Mouse (Mus musculus) stomach, embryonic 14.5 days (tissue): Measurements from ENCODE around the gene Zbtb49. TPM values are rescaled to one million over a fixed set of nuclear protein-coding genes. Genes with fewer than 3 reads are reported as not detected.

Source experiments
- ATAC-seq: fragments of 200-750 bp; cut with Nextera tagmentation; 2 replicates; pipeline ENCODE4 v1.8.0; 2017; ENCODE audit warnings: low read depth, moderate TSS enrichment; ENCODE audit not compliant: insufficient number of reproducible peaks, insufficient read depth, low FRiP score
- H3K27ac ChIP-seq: fragments of 300-500 bp; sonication (generic); 2 replicates; pipeline ENCODE4 v1.5.1; 2014; ENCODE audit warnings: mild to moderate bottlenecking, low read length, moderate library complexity, mixed read lengths
- H3K27me3 ChIP-seq: fragments of 300-500 bp; sonication (generic); 2 replicates; pipeline ENCODE4 v1.6.1; 2014; ENCODE audit warnings: low read length, control low read depth, mixed read lengths; ENCODE audit not compliant: control insufficient read depth, insufficient read depth
- H3K36me3 ChIP-seq: fragments of 300-500 bp; sonication (generic); 2 replicates; pipeline ENCODE4 v1.6.1; 2014; ENCODE audit warnings: mild to moderate bottlenecking, control low read depth, low read length, moderate library complexity, mixed read lengths; ENCODE audit not compliant: control insufficient read depth, insufficient read depth
- H3K4me1 ChIP-seq: fragments of 300-500 bp; sonication (generic); 2 replicates; pipeline ENCODE4 v1.6.1; 2014; ENCODE audit warnings: low read length, control low read depth, mixed read lengths; ENCODE audit not compliant: control insufficient read depth, insufficient read depth
- H3K4me2 ChIP-seq: fragments of 300-500 bp; sonication (generic); replicated peaks from 2 replicates; pipeline ENCODE4 v1.6.1; 2014; ENCODE audit warnings: low read depth, low read length, control low read depth
- H3K4me3 ChIP-seq: fragments of 300-500 bp; sonication (generic); 2 replicates; pipeline ENCODE4 v1.5.1; 2014; ENCODE audit warnings: low read depth, low read length, control low read depth
- H3K9ac ChIP-seq: fragments of 300-500 bp; sonication (generic); replicated peaks from 2 replicates; pipeline ENCODE4 v1.6.1; 2014; ENCODE audit warnings: low read depth, mild to moderate bottlenecking, control low read depth, low read length, moderate library complexity, mixed read lengths
- H3K9me3 ChIP-seq: fragments of 300-500 bp; sonication (generic); 2 replicates; pipeline ENCODE4 v1.6.1; 2016; ENCODE audit warnings: low read depth, low read length, control low read depth; ENCODE audit not compliant: control insufficient read depth
- WGBS: fragments of 180-500 bp; shearing (Covaris S2); extraction: QIAGEN DNeasy Blood & Tissue Kit; methylation state at CpG from one replicate; pipeline ENCODE4 v1.1.7; 2014; 5-methylcytosine and 5-hydroxymethylcytosine counted together
- polyA plus RNA-seq: library from polyadenylated mRNA; unstranded; fragments of >200 nt; fragmentation: Nextera tagmentation; extraction: Ambion mirVana; gene quantifications from 2 replicates; pipeline ENCODE4 v1.2.1, GENCODE M21; 2014

Gene Zbtb49
- polyA plus RNA-seq, 1 experiment from 2014 or later, result 13.9 TPM

DNA sequence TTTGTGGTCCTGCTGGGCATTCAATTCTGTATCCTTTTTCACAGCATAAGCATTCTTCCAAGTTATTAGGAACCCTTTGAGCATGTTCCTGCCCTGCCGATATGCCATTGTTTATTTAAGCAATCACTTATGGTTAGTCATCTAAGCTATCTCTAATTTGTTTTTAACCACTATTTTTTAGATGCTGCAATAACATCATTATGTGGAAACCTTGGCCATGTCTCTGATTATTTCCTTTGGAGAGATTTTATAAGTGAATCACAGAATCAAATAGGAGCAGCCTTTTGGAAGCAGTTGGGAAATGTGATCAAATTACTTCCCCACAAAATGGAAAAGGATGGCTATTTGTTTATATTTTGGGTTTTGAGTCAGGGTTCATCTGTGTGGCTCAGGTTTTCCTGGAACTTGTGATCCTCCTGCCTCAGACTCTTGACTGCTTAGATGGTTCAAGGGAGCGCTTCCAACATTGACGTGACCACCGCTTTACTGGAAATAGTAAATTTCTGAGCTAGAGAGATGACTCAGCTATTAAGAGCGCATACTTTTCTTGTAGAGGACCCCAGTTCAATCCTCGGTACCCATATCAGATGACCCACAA is 35.5 kb downstream of the Zbtb49 start:
- H3K27ac ChIP-seq, result no peak overlapping the region
- ATAC-seq, result no peak
- H3K4me2 ChIP-seq, result no peak overlapping the region
- no peak overlapping the region for H3K9ac ChIP-seq
- no peaks in the 10 kb centered on the region for H3K27me3 ChIP-seq
- WGBS, result 73% methylated on average over 6 of the region's 6 CpGs
- H3K4me1 ChIP-seq, result no peaks in the 10 kb centered on the region
- no peaks in the 10 kb centered on the region for H3K36me3 ChIP-seq
- H3K9me3 ChIP-seq, result no peaks in the 10 kb centered on the region
- no peak overlapping the region for H3K4me3 ChIP-seq

DNA sequence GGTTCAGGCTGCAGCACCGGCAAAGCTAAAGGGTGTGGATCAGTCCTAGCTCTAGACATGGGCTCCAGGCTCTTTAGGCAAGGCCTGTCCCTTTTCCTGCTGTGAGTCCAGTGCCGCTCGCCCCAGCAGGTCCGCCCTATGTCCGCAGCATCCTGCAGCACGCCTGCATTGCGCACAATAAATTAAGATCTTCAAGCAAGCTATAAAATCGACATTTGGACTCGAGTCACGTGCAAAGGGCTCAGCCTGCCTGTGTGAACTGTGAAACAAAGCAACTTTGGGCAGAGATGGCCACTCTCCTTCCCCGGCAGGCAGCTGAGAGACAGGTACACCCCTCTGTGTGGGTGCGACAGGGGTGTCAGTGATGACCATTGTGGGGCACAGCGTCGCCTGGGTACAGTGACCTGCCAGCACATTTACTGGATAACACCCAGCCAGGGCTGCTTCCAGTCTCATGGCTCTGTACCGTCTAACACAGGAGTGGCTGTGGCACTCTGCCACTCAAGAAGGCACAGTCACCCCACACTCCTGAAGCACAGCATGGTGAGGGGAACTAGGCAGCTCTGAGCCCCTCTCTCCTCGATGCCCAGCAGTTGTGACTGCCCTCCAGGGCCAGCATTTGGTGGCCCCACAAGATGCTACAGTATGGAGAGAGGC is 45.9 kb downstream of the Zbtb49 start:
- H3K36me3 ChIP-seq, result no peaks in the 10 kb centered on the region
- ATAC-seq, result no peak
- H3K4me1 ChIP-seq, result no peaks in the 10 kb centered on the region
- H3K9me3 ChIP-seq, result no peaks in the 10 kb centered on the region
- no peak overlapping the region for H3K27ac ChIP-seq
- H3K9ac ChIP-seq, result no peak overlapping the region
- H3K4me3 ChIP-seq, result no peak overlapping the region
- WGBS, result 81% methylated on average over 16 of the region's 16 CpGs
- H3K27me3 ChIP-seq, result no peaks in the 10 kb centered on the region
- H3K4me2 ChIP-seq, result no peak overlapping the region

DNA sequence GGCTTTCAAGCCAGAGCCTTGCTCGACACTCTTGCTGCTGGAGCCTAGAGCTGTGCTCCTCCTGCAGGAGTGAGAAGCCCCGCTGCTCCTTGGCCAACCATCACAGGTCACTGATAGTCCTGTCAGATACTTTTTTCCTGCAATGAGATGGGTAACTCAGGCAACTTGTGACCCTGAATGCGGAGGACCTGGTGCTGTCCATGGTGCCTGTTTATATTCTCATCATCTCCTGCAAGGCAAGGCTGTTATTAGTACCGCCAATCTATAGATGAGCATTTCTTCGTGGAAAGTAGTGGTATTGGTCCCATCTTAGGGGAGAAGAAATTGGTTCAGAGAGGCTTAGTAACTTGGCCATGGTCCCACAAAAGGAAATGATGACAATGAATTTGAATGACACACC is 46.5 kb downstream of the Zbtb49 start:
- H3K36me3 ChIP-seq, result no peaks in the 10 kb centered on the region
- H3K4me3 ChIP-seq, result no peak overlapping the region
- H3K27me3 ChIP-seq, result no peaks in the 10 kb centered on the region
- no peaks in the 10 kb centered on the region for H3K9me3 ChIP-seq
- no peak for ATAC-seq
- H3K4me1 ChIP-seq, result no peaks in the 10 kb centered on the region
- H3K9ac ChIP-seq, result no peak overlapping the region
- H3K27ac ChIP-seq, result no peak overlapping the region
- WGBS, result 47% methylated on average over 5 of the region's 5 CpGs
- no peak overlapping the region for H3K4me2 ChIP-seq

DNA sequence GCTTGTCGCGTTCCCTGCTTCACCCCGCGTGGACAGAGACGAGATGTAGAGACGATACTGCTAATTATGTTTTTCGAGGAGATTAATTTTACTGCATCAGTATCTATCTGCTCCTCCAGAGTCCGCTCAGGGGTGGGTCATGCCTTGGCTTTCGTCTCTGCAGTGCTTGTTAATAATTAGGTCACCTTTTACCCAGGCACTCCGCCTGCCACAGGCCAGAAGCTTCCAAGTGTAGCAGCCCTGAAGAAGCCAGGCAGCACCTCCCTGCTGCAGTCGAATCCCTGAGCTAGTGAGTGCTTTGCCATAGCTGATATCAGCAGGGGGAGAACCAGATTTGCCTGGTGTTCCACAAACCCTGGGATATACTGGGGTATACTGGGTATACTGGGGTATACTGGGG is 51.8 kb downstream of the Zbtb49 start:
- no peak overlapping the region for H3K27ac ChIP-seq
- H3K36me3 ChIP-seq, result no peaks in the 10 kb centered on the region
- H3K4me3 ChIP-seq, result no peak overlapping the region

DNA sequence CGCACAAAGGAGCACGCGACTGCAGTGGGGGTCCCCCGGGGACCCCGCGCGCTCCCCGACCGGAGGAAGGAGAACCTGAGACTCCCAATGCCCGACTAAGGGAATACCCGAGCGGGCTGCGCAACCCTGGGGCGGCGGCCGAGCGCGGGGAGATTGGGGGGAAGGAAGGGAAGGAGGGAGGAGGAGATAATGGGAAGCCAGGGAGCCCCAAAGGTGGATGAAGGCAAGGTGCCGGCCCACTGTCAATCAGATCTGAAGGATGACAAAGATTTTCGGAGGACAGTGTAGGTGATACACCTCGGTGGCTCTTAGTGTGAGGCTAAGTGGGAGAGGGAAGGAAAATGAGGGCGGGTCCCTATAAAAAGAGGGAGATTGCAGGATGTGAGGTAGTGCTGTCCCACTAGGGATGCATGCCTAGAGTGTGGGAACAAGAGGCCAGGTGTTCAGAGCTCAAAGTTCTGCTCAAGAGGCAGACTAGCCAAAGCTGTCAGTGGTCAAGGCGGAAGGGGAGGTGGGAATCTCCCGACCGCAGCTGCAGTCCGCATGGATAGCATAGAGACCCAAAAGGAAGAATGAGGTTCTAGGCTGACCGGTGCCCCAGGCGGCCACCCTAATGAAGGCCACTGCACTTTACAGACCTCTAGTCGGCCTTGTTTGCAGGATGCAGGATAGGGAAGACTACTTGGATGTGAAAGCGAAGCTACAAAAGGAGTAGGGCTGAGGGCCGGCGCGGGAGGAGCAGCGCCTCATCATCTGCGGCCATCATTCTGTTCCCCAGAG is 60.4 kb downstream of the Zbtb49 start, which contains the start of gene Nsg1:
Gene Nsg1, minus strand, starts transcription at position 274 of the 780 bp plus-strand sequence.
- peak within 1 kb of the TSS; percentile 77 for H3K4me3 ChIP-seq
- WGBS, result 12% methylated on average over 35 of the region's 35 CpGs
- no peaks in the 10 kb centered on the region for H3K9me3 ChIP-seq
- H3K27ac ChIP-seq, result peak within 1 kb of the TSS; percentile 4; the same call in 1 of the 2 replicates
- no peak for ATAC-seq
- H3K4me2 ChIP-seq, result peak within 1 kb of the TSS; percentile 73
- 0 out of 2 replicates have a peak, but pooled peaks cover 2% of the 10 kb centered on the region for H3K27me3 ChIP-seq
- 0 out of 2 replicates have a peak, but pooled peaks cover 4% of the 10 kb centered on the region for H3K4me1 ChIP-seq
- H3K9ac ChIP-seq, result peak within 1 kb of the TSS; percentile 58
- peaks cover 5% of the 10 kb centered on the region; the same call in 1 of the 2 replicates for H3K36me3 ChIP-seq

More for the DNA sequence above, 51.8 kb downstream of the Zbtb49 start:
- Histone ChIP-seq H3K4me2 (no peak overlapping the region), H3K9ac (no peak overlapping the region), H3K9me3 (no peaks in the 10 kb centered on the region), H3K27me3 (no peaks in the 10 kb centered on the region), H3K4me1 (no peaks in the 10 kb centered on the region)
- 69% methylated on average over 11 of the region's 11 CpGs for whole genome bisulfite sequencing
- no peak for ATAC-seq

DNA sequence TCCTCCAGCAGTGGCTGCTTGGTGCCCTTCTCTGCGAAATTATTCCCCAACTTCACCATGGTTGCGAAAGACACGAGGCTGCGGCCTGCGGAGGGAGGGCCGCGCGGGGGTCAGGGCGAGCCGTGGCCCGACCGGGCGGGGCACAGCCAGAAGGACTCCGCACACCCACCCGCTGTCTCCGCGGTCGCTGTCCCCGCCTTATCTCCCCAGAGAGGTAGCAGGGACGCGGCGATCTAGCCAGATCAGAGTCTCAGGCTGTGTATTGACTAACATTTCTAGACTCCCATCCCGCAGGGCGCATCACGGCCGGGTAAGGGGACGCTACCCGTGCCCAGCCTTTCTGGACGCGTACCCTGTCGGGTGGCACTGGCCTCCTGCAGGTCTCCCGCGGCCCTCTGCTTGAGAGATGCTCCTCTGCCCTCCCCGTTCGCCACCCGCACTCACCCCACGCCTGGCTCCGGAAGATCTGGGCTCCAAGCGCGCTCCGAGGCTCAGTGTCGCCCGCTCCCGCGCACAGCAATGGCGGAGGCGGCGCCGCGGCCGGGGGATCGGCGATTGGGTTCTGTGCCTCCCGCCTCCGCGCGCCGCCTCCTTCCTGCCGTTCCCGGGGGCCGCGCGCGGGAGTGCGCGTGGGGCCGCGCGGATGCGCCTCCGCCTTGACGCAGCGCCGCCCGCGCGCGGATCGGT is 61.2 kb downstream of the Zbtb49 start:
- H3K36me3 ChIP-seq, result peaks cover 13% of the 10 kb centered on the region
- H3K4me3 ChIP-seq, result peak overlapping the region; percentile 77
- peak; percentile 78; the same call in 1 of the 2 replicates for ATAC-seq
- 0 out of 2 replicates have a peak, but pooled peaks cover 2% of the 10 kb centered on the region for H3K27me3 ChIP-seq
- no peaks in the 10 kb centered on the region for H3K9me3 ChIP-seq
- WGBS, result under 1% methylated on average over 78 of the region's 79 CpGs
- H3K27ac ChIP-seq, result peak overlapping the region; percentile 4; the same call in 1 of the 2 replicates
- peak overlapping the region; percentile 58 for H3K9ac ChIP-seq
- 0 out of 2 replicates have a peak, but pooled peaks cover 4% of the 10 kb centered on the region for H3K4me1 ChIP-seq
- peak overlapping the region; percentile 73 for H3K4me2 ChIP-seq

DNA sequence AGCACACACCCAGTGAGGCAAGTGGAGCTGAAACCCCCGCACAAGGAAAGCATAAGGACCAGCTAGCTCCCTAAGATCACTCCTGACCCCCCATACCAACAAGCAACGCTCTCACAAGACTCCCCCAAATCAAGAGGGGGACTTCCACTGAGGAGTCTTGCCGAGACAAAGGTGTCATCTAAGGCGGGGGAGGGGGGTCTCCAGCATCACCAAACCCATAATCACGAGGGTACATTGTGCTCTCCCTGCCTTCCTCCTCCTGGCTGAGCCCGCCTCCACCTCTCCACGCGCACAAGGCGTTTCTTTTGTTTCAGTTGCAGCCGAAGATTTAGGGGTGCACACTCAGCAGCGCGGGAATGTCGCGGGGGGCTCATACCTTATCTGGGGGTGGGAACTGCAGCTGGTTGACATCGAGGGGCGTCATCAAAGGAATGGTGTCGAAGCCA is 61.7 kb downstream of the Zbtb49 start:
- ATAC-seq, result peak; percentile 12; the same call in 1 of the 2 replicates
- Histone ChIP-seq H3K36me3 (peaks cover 14% of the 10 kb centered on the region), H3K4me3 (peak overlapping the region; percentile 77), H3K9ac (peak overlapping the region; percentile 58), H3K27ac (no peak overlapping the region), H3K27me3 (0 out of 2 replicates have a peak, but pooled peaks cover 2% of the 10 kb centered on the region), H3K9me3 (no peaks in the 10 kb centered on the region), H3K4me1 (0 out of 2 replicates have a peak, but pooled peaks cover 4% of the 10 kb centered on the region), H3K4me2 (peak overlapping the region; percentile 73)
- 3% methylated on average over 17 of the region's 17 CpGs for WGBS
